Comparison of ENCODE assay signal across 8 mouse cellular contexts in the genomic region with DNA sequence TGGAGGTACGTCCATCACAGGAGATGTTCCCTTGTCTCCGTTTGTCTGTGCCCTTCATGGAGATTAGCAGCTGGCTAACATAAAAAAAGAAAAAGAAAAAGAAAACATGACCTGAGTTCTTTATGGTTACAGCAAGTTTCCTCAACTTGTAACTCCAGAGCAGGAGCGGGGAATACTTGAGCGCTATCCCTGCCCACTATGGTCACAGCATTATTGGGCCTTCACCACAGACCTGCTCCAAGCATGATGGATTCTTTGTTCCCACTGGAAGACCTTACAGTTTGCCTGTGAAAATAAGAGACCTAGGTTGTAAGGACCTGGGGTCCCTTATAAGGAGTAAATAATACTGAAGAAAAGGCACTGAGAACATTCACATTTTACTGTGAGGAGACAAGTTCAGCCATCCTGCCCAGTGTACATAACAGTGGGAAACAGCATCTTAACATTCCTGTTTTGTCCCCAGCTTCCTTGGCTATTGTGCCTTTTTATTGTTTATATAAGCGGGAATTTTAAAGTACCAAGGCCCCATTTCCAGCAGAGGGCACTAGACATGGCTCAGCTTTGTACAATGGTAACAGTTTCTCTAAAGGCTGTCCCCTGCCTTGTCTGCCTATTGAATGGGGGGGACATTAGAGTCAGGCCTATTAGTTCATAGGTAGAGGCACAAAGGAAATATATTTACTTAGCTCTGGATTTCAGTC. TPM values are rescaled to one million over a fixed set of nuclear protein-coding genes. Genes with fewer than 3 reads are reported as not detected.
A peak's percentile ranks its signal among the peaks of the same experiment; 100 is the strongest.
DNase-seq lines count a peak whose midpoint lies in the region; ATAC-seq lines count a peak whose summit lies in the region.

No protein-coding gene starts in this region.

- no peak overlapping the region for H3K4me3 ChIP-seq in heart, embryonic 11.5 days (ENCODE audit: low read depth, low read length)
- H3K4me3 ChIP-seq in forebrain, embryonic 12.5 days (replicated peaks): no peak overlapping the region
- H3K4me3 ChIP-seq in midbrain, embryonic 13.5 days (replicated peaks): peak overlapping the region; percentile 78; the same call in 1 of the 2 replicates

- peaks cover 15% of the 10 kb centered on the region for H3K36me3 ChIP-seq in heart, embryonic 11.5 days (ENCODE audit: control insufficient read depth, insufficient read depth, low read length)
- H3K36me3 ChIP-seq in forebrain, embryonic 12.5 days (replicated peaks): peaks cover 36% of the 10 kb centered on the region
- peaks cover 29% of the 10 kb centered on the region for H3K36me3 ChIP-seq in midbrain, embryonic 13.5 days

- no peak overlapping the region for H3K9ac ChIP-seq in heart, embryonic 11.5 days (ENCODE audit: low read depth, low read length)
- no peak overlapping the region for H3K9ac ChIP-seq in forebrain, embryonic 12.5 days
- peak overlapping the region; percentile 98; the same call in 1 of the 2 replicates for H3K9ac ChIP-seq in midbrain, embryonic 13.5 days (replicated peaks)

- 82% methylated on average over 5 of the region's 5 CpGs for WGBS in heart, embryonic 11.5 days (ENCODE audit: insufficient replicate concordance)
- WGBS in forebrain, embryonic 12.5 days: 75% methylated on average over 5 of the region's 5 CpGs
- 70% methylated on average over 5 of the region's 5 CpGs for WGBS in midbrain, embryonic 13.5 days

- H3K27me3 ChIP-seq in heart, embryonic 11.5 days (ENCODE audit: control insufficient read depth, insufficient read depth, low read length): no peaks in the 10 kb centered on the region
- no peaks in the 10 kb centered on the region for H3K27me3 ChIP-seq in forebrain, embryonic 12.5 days
- no peaks in the 10 kb centered on the region for H3K27me3 ChIP-seq in midbrain, embryonic 13.5 days

- H3K27ac ChIP-seq in heart, embryonic 11.5 days (ENCODE audit: low read depth, low read length): peak overlapping the region; percentile 93
- peak overlapping the region; percentile 99 for H3K27ac ChIP-seq in forebrain, embryonic 12.5 days
- peak overlapping the region; percentile 99 for H3K27ac ChIP-seq in midbrain, embryonic 13.5 days

- H3K4me1 ChIP-seq in heart, embryonic 11.5 days (ENCODE audit: control insufficient read depth, insufficient read depth, low read length): peaks cover 8% of the 10 kb centered on the region
- H3K4me1 ChIP-seq in forebrain, embryonic 12.5 days: peaks cover 30% of the 10 kb centered on the region
- H3K4me1 ChIP-seq in midbrain, embryonic 13.5 days (replicated peaks): peaks cover 37% of the 10 kb centered on the region

- no peak for ATAC-seq in heart, embryonic 11.5 days (replicated peaks; ENCODE audit: insufficient number of reproducible peaks, low FRiP score, low TSS enrichment)
- ATAC-seq in forebrain, embryonic 12.5 days (ENCODE audit: low FRiP score): no peak
- no peak for ATAC-seq in midbrain, embryonic 13.5 days

- H3K9me3 ChIP-seq in heart, embryonic 11.5 days (replicated peaks; ENCODE audit: control insufficient read depth, low read length): no peaks in the 10 kb centered on the region
- H3K9me3 ChIP-seq in forebrain, embryonic 12.5 days: no peaks in the 10 kb centered on the region
- H3K9me3 ChIP-seq in midbrain, embryonic 13.5 days: no peaks in the 10 kb centered on the region

- no peak overlapping the region; the same call in 1 of the 2 replicates for H3K4me2 ChIP-seq in heart, embryonic 11.5 days
- peak overlapping the region; percentile 72 for H3K4me2 ChIP-seq in forebrain, embryonic 12.5 days
- peak overlapping the region; percentile 84 for H3K4me2 ChIP-seq in midbrain, embryonic 13.5 days (replicated peaks)

- DNase-seq in heart, postnatal 4 days: no peak
- peak; percentile 61 for DNase-seq in MN1 (ENCODE audit: low spot score)
- peak; percentile 50 for DNase-seq in kidney, postnatal 25 days
- no peak for DNase-seq in c-Kit-positive CD71-positive TER-119-positive erythroid progenitor cells, embryonic 14.5 days (ENCODE audit: low spot score)
- no peak for DNase-seq in adrenal gland, postnatal 25 days

RNA-seq across cellular contexts. Expression of a gene that starts 4.8 kb away (rescaled TPM):
- 26.9 and 27.2 TPM in 2 replicates for polyA plus RNA-seq in heart, embryonic 11.5 days (2014; fragmentation: Nextera tagmentation; extraction: Ambion mirVana)
- 10 to 100 TPM; 49.2 to 58.5 TPM for total RNA-seq in heart, postnatal 4 days (2021)
- polyA plus RNA-seq in forebrain, embryonic 12.5 days (2016; fragmentation: Nextera tagmentation; extraction: Ambion mirVana): 65.4 and 70.4 TPM in 2 replicates
- polyA plus RNA-seq in midbrain, embryonic 13.5 days (2015; fragmentation: Nextera tagmentation; extraction: Ambion mirVana): 51.3 and 54.6 TPM in 2 replicates
- 85.0 and 88.1 TPM in 2 replicates for total RNA-seq in adrenal gland, postnatal 25 days (2021)

RNA-seq across cellular contexts. Expression of a gene that starts 4.8 kb away (rescaled TPM):
- polyA plus RNA-seq in heart, embryonic 11.5 days (2014; fragmentation: Nextera tagmentation; extraction: Ambion mirVana): 77.7 and 83.9 TPM in 2 replicates
- total RNA-seq in heart, postnatal 4 days (2021): 10 to 100 TPM; 56.1 to 58.3 TPM
- 56.2 and 56.6 TPM in 2 replicates for polyA plus RNA-seq in forebrain, embryonic 12.5 days (2016; fragmentation: Nextera tagmentation; extraction: Ambion mirVana)
- 49.9 and 54.6 TPM in 2 replicates for polyA plus RNA-seq in midbrain, embryonic 13.5 days (2015; fragmentation: Nextera tagmentation; extraction: Ambion mirVana)
- total RNA-seq in adrenal gland, postnatal 25 days (2021): 81.8 and 90.3 TPM in 2 replicates

RNA-seq across cellular contexts. Expression of a gene that starts 11.1 kb away (rescaled TPM):
- 64.0 and 65.4 TPM in 2 replicates for polyA plus RNA-seq in heart, embryonic 11.5 days (2014; fragmentation: Nextera tagmentation; extraction: Ambion mirVana)
- 10 to 100 TPM; 18.7 to 23.0 TPM for total RNA-seq in heart, postnatal 4 days (2021)
- polyA plus RNA-seq in forebrain, embryonic 12.5 days (2016; fragmentation: Nextera tagmentation; extraction: Ambion mirVana): 277 and 280 TPM in 2 replicates
- 458 and 466 TPM in 2 replicates for polyA plus RNA-seq in midbrain, embryonic 13.5 days (2015; fragmentation: Nextera tagmentation; extraction: Ambion mirVana)
- total RNA-seq in adrenal gland, postnatal 25 days (2021): 35.6 and 44.1 TPM in 2 replicates

RNA-seq across cellular contexts. Expression of a gene that starts 23.8 kb away (rescaled TPM):
- polyA plus RNA-seq in heart, embryonic 11.5 days (2014; fragmentation: Nextera tagmentation; extraction: Ambion mirVana): 22.2 and 26.7 TPM in 2 replicates
- total RNA-seq in heart, postnatal 4 days (2021): 10 to 100 TPM; 45.0 to 47.0 TPM
- 26.7 and 29.4 TPM in 2 replicates for polyA plus RNA-seq in forebrain, embryonic 12.5 days (2016; fragmentation: Nextera tagmentation; extraction: Ambion mirVana)
- polyA plus RNA-seq in midbrain, embryonic 13.5 days (2015; fragmentation: Nextera tagmentation; extraction: Ambion mirVana): 34.7 and 36.8 TPM in 2 replicates
- 41.3 and 56.5 TPM in 2 replicates for total RNA-seq in adrenal gland, postnatal 25 days (2021)

RNA-seq across cellular contexts. Expression of a gene that starts 41.4 kb away (rescaled TPM):
- 23.8 and 25.9 TPM in 2 replicates for polyA plus RNA-seq in heart, embryonic 11.5 days (2014; fragmentation: Nextera tagmentation; extraction: Ambion mirVana)
- 10 to 100 TPM; 24.2 to 25.1 TPM for total RNA-seq in heart, postnatal 4 days (2021)
- 48.0 and 54.8 TPM in 2 replicates for polyA plus RNA-seq in forebrain, embryonic 12.5 days (2016; fragmentation: Nextera tagmentation; extraction: Ambion mirVana)
- 34.3 and 37.3 TPM in 2 replicates for polyA plus RNA-seq in midbrain, embryonic 13.5 days (2015; fragmentation: Nextera tagmentation; extraction: Ambion mirVana)
- total RNA-seq in adrenal gland, postnatal 25 days (2021): 51.4 and 53.3 TPM in 2 replicates

Comparison
In these comparisons a context has a peak if more than half of its experiments do, and no peak if none do; other contexts are left out.
1. DNase-seq: peak in MN1 (single experiment) and kidney, postnatal 25 days (2 of 2); none in heart, postnatal 4 days (single experiment), c-Kit-positive CD71-positive TER-119-positive erythroid progenitor cells, embryonic 14.5 days (single experiment) and adrenal gland, postnatal 25 days (single experiment).
2. Peak in every context shown above with its lines, with median percentiles within 50 percentile points of each other: H3K27ac ChIP-seq.